Mouse (Mus musculus) testis, adult 2 months (tissue): ENCODE data around the gene Kctd6. TPM values are rescaled to one million over a fixed set of nuclear protein-coding genes. Genes with fewer than 3 reads are reported as not detected.
A peak's percentile ranks its signal among the peaks of the same experiment; 100 is the strongest.
"Not testable (repeated sequence)": the region's sequence is repeated elsewhere in the genome, so short reads cannot be mapped to it uniquely, and the experiment has no call there.

Source experiments
- H3K27ac ChIP-seq: fragments of 200-500 bp; 2 replicates; pipeline ENCODE4 v1.5.1; 2012; ENCODE audit warnings: low read depth, low read length; ENCODE audit not compliant: control insufficient read depth, insufficient read depth
- H3K27me3 ChIP-seq: fragments of 200-500 bp; 2 replicates; pipeline ENCODE4 v1.6.1; 2012; ENCODE audit warnings: mild to moderate bottlenecking, low read length, moderate library complexity; ENCODE audit not compliant: control insufficient read depth, insufficient read depth
- H3K36me3 ChIP-seq: fragments of 200-500 bp; 2 replicates; pipeline ENCODE4 v1.6.1; 2012; ENCODE audit warnings: mild to moderate bottlenecking, low read length; ENCODE audit not compliant: control insufficient read depth, insufficient read depth
- H3K4me1 ChIP-seq: fragments of 200-500 bp; 2 replicates; pipeline ENCODE4 v1.6.1; 2012; ENCODE audit warnings: low read length; ENCODE audit not compliant: control insufficient read depth, insufficient read depth
- H3K4me3 ChIP-seq: fragments of 200-500 bp; 2 replicates; pipeline ENCODE4 v1.5.1; 2012; ENCODE audit warnings: low read depth, mild to moderate bottlenecking, low read length, moderate library complexity, mixed read lengths; ENCODE audit not compliant: control insufficient read depth
- CTCF ChIP-seq: fragments of 200-500 bp; IDR thresholded peaks from 2 replicates; pipeline ENCODE4 v1.5.1; 2012; ENCODE audit warnings: low read depth, mild to moderate bottlenecking, inconsistent platforms, low read length, moderate library complexity; ENCODE audit not compliant: control insufficient read depth, insufficient read depth, insufficient replicate concordance
- POLR2A ChIP-seq: fragments of 200-500 bp; IDR thresholded peaks from 2 replicates; pipeline ENCODE4 v1.6.1; 2012; ENCODE audit warnings: low read depth, mild to moderate bottlenecking, inconsistent platforms, low read length, moderate library complexity; ENCODE audit not compliant: control insufficient read depth
- polyA plus RNA-seq: library from polyadenylated mRNA; depleted of rRNA; stranded (reverse); fragments of >200 nt; gene quantifications from 2 replicates; pipeline ENCODE4 v1.2.3, GENCODE M21; 2012; rRNA removed

The Kctd6 gene
- polyA plus RNA-seq, result 2.4 and 2.8 TPM in 2 replicates

DNA sequence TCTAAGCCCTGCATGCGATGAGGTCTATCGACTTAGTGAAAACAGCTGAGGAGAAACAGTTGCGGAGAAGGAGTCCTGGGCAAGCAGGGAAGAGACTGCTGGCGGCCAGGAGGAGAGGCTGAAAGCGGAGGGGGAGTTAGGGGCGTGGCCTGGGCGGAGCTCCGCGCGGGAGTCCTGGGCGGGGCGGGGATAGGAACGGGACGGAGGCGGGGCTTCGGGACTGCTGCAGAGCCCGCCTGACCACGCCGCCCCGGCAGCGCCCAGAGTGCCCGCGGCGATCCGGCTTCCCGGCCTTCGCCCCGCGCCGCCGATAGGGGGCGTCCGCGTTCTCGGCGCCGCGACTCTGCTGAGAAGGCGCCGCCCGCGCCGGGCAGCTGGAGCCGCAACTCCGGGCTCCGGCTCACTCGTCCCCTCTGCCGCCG is at the start of gene Kctd6:
Gene Kctd6, plus strand, starts transcription at position 338 of the 422 bp plus-strand sequence.
- no peaks in the 10 kb centered on the region for H3K36me3 ChIP-seq
- H3K27ac ChIP-seq, result peak within 1 kb of the TSS; percentile 75
- H3K4me1 ChIP-seq, result peaks cover 9% of the 10 kb centered on the region
- peak; percentile 49; the same call in 1 of the 2 replicates for TF ChIP-seq POLR2A
- TF ChIP-seq CTCF, result peak; percentile 61
- H3K4me3 ChIP-seq, result peak within 1 kb of the TSS; percentile 90
- no peaks in the 10 kb centered on the region for H3K27me3 ChIP-seq

DNA sequence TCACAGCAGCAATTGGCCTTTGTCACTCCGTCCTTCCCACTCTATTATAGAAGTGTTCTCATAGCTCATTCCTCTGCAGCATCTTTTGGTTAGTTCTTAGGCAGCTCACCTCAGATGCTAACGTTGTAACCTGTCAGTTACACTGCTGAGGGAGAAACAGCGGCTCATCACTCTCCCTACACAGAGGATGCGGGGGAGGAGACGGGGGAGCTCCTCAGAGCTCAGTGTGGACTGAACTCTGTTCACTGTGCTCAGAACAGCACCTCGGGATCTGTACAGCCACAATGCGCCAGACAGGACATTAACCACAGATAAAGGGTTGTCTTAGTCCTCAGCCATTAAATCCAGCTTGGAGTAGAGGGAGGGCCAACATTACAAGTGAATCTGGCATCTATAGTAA is 49.5 kb upstream of the Kctd6 start:
- Histone ChIP-seq H3K27ac (no peak overlapping the region), H3K4me3 (no peak overlapping the region), H3K4me1 (no peaks in the 10 kb centered on the region), H3K27me3 (no peaks in the 10 kb centered on the region), H3K36me3 (no peaks in the 10 kb centered on the region; the same call in none of the 2 replicates)
- no peak for TF ChIP-seq POLR2A
- no peak for TF ChIP-seq CTCF

DNA sequence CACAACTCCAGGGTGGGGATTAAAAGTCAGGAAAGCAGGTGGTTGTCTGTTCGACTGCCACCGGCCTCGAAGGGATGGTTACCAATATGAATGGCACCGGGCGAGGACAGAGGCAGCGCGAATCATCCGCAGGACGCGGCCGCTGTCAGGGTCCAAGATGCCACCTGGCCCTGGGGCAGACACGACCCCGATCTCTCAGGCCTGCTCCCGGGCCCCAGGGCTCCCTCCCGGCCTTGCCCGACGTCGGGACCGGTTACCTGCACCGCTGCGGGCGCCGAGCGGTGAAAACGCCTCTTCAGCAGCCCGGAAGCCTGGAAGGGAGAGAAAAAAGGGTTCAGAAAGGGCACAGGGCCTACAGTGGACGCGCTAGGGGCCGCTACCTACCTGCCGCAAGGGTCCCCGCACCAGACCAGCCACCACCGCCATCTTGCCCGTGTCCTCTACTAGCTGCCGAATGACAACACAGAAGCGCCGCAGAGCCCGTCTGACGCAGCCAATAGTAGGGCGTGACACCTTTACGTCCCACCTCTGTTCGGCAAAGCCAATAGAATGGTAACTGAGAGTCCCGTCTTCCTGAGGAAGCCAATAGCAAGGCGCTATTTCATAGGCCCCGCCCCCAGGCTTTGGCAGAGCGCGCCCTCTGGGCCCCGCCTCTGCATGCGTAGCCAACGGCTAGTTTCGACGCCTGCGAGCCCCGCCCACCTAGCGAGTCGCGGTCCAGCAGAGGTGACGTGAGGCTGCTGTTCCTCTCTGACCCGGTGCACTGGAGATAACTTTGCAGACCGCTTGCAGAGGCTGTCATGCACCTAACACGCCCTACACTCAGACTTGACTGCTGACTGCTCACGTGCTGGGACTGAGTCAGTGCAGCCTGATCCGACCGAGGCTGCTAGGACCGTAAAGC is 41.2 kb upstream of the Kctd6 start, which contains the start of gene Pdhb:
Gene Pdhb, minus strand, starts transcription at position 519 of the 904 bp plus-strand sequence.
- no peak; the same call in 1 of the 2 replicates for TF ChIP-seq CTCF
- peak; percentile 89 for TF ChIP-seq POLR2A

DNA sequence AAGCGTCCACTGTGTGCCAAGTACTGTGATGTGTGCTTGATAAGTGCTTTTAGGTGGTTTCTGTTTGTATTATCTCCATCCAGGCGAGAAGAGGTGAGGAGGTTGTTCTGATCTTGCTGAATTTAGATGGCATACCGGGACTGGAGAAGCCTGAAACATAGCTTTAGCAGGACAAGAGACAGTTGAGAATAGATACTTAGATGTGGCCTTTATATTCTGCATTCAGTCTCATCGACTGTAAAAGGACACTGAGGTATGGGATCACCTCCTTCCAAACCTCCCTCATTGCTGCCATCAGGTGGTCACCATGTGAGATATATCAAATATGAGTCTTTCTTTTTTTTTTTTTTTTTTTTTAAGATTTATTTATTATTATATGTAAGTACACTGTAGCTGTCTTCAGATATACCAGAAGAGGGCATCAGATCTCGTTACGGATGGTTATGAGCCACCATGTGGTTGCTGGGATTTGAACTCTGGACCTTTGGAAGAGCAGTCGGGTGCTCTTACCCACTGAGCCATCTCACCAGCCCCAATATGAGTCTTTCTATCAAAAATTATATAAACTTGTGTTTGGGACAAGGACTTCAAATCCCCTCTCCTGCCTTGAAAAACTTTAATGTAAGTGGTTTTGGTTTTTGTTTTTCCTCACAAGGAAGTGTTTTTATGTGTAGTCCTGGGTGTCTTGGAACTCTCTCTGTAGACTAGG is 40.2 kb upstream of the Kctd6 start:
- H3K4me1 ChIP-seq, H3K27me3 ChIP-seq, H3K36me3 ChIP-seq: not testable (repeated sequence)
- Histone ChIP-seq H3K27ac (peak overlapping the region; percentile 60), H3K4me3 (peak overlapping the region; percentile 97)

More for the DNA sequence above, 41.2 kb upstream of the Kctd6 start, which contains the start of gene Pdhb:
- Histone ChIP-seq H3K27ac (peak within 1 kb of the TSS; percentile 97), H3K27me3 (no peaks in the 10 kb centered on the region), H3K36me3 (no peaks in the 10 kb centered on the region; the same call in none of the 2 replicates), H3K4me1 (peaks cover 2% of the 10 kb centered on the region), H3K4me3 (peak within 1 kb of the TSS; percentile 97)

DNA sequence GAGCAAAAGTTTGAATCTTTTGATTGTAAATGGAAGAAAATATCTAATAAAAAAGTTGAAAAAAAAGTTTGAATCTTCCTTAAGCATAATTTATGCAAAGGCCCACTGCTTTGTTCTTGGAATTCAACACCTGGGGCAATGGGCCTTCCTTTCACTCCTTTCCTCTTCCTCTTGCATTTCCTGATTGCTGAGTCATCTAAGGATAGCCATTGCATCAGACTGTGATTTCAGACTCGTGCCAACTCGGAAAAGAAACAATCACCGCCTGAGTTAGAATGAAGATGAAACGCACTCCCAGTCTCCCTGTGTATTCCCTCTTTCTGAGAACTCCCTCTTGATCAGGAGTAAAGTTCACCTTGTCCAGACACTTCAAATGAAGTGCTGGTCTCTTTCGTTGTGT is 39.3 kb upstream of the Kctd6 start:
- Histone ChIP-seq H3K27ac (no peak overlapping the region), H3K36me3 (no peaks in the 10 kb centered on the region)

DNA sequence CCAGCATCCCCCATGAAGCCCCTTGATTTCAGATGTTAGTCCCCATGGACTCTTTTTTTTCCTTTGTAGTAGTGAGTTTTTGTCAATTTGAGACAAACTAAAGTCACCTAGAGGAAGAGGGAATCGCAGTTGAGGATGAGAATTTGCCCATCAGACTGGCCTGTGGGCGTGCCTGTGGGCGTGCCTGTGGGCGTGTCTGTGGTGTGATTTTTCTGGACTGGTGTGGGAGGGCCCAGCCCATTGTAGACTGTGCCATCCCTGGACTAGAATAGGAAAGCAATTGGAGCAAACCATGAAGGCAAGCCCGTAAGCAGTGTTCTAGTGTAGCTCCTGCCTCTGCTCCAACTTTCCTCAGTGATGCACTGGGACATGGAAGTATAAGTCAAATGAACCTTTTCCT is 37.7 kb upstream of the Kctd6 start:
- H3K27me3 ChIP-seq, result no peaks in the 10 kb centered on the region
- peaks cover 2% of the 10 kb centered on the region for H3K4me1 ChIP-seq
- no peak overlapping the region for H3K27ac ChIP-seq
- H3K4me3 ChIP-seq, result no peak overlapping the region
- TF ChIP-seq CTCF, result no peak
- TF ChIP-seq POLR2A, result no peak
- H3K36me3 ChIP-seq, result no peaks in the 10 kb centered on the region

More for the DNA sequence above, 39.3 kb upstream of the Kctd6 start:
- no peak overlapping the region for H3K4me3 ChIP-seq
- TF ChIP-seq POLR2A (no peak), CTCF (no peak)
- peaks cover 2% of the 10 kb centered on the region for H3K4me1 ChIP-seq
- no peaks in the 10 kb centered on the region for H3K27me3 ChIP-seq
